Mouse (Mus musculus) forebrain, embryonic 15.5 days (tissue): ENCODE data around the gene Snx32. TPM values are rescaled to one million over a fixed set of nuclear protein-coding genes. Genes with fewer than 3 reads are reported as not detected.

ENCODE experiments used
- ATAC-seq: fragments of 200-750 bp; cut with Nextera tagmentation; replicated peaks from 2 replicates; pipeline ENCODE4 v1.8.0; 2017; ENCODE audit warnings: mild to moderate bottlenecking, moderate TSS enrichment, moderate library complexity
- H3K27ac ChIP-seq: fragments of 300-500 bp; sonication (generic); replicated peaks from 2 replicates; pipeline ENCODE4 v1.5.1; 2015; ENCODE audit warnings: mild to moderate bottlenecking, inconsistent platforms
- H3K27me3 ChIP-seq: fragments of 300-500 bp; sonication (generic); 2 replicates; pipeline ENCODE4 v1.6.1; 2015; ENCODE audit warnings: inconsistent platforms
- H3K36me3 ChIP-seq: fragments of 300-500 bp; sonication (generic); 2 replicates; pipeline ENCODE4 v1.6.1; 2015; ENCODE audit warnings: mild to moderate bottlenecking, inconsistent platforms
- H3K4me1 ChIP-seq: fragments of 300-500 bp; sonication (generic); 2 replicates; pipeline ENCODE4 v1.6.1; 2015; ENCODE audit warnings: inconsistent platforms
- H3K4me2 ChIP-seq: fragments of 300-500 bp; sonication (generic); replicated peaks from 2 replicates; pipeline ENCODE4 v1.6.1; 2015; ENCODE audit warnings: mild to moderate bottlenecking, inconsistent platforms
- H3K4me3 ChIP-seq: fragments of 300-500 bp; sonication (generic); 2 replicates; pipeline ENCODE4 v1.5.1; 2015; ENCODE audit warnings: mild to moderate bottlenecking, inconsistent platforms
- H3K9ac ChIP-seq: fragments of 300-500 bp; sonication (generic); replicated peaks from 2 replicates; pipeline ENCODE4 v1.6.1; 2015; ENCODE audit warnings: mild to moderate bottlenecking, inconsistent platforms
- H3K9me3 ChIP-seq: fragments of 300-500 bp; sonication (generic); 2 replicates; pipeline ENCODE4 v1.6.1; 2016; ENCODE audit warnings: inconsistent platforms
- WGBS: fragments of 180-500 bp; shearing (Covaris S2); methylation state at CpG from one replicate; pipeline ENCODE4 v1.1.7; 2015; ENCODE audit warnings: mixed read lengths; 5-methylcytosine and 5-hydroxymethylcytosine counted together
- polyA plus RNA-seq: library from polyadenylated mRNA; unstranded; fragments of >200 nt; fragmentation: Nextera tagmentation; extraction: Ambion mirVana; gene quantifications from 2 replicates; pipeline ENCODE4 v1.2.1, GENCODE M21; 2015

The Snx32 gene
- polyA plus RNA-seq = 71.9 and 72.8 TPM in 2 replicates

DNA sequence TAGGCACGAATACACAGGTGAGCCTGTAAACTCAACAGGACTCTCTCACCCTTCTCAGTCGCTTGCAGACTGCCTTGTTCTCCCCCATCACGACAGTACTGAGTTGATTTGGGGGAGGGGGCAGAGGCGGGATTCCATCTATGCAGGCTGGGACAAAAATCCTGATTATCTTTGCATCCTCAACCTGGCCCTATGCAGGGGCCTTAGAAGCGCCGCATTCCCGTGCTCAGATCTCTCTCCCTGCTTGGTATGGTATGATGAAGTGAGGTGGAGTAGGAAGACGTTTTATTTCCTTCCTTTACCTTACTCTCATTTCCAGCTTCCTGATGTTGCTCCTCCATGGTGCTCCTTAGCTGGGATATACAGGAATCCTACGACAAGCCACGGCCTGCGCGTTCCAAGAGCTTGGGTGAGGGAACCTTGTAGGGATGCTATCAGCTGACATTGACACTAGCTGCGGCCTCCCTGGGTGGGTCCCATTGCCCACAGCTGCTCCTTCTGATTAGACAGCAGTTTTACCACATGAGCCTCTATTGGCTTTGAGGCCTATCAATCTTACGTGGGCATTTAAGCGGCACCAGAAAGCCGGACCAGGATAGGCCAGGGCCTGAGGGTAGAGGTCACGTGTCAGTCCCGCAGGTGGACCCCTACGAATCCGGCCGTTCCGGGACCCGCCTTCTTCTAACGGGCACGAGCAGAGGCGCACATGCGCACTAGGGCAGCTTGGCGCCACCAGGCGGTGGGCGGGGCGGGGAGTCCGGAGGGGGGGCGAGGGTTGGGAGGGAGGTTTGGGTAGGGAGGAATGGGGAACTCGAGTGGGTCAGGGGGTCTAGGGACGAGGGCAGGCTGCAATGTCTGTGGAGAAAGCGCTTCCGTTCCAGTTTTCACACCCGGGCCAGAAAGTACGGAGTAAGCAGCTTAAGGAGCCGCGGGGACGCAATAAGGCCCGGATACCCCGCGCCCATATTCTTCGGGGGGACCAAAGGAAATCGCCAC, at the start of gene Snx32:
Snx32 (minus strand) TSS at position 508 of the 996 bp plus-strand sequence.
- peak within 1 kb of the TSS; percentile 59 for H3K9ac ChIP-seq
- no peaks in the 10 kb centered on the region for H3K36me3 ChIP-seq
- H3K4me3 ChIP-seq = peak within 1 kb of the TSS; percentile 58
- H3K9me3 ChIP-seq = no peaks in the 10 kb centered on the region
- 3% methylated on average over 47 of the region's 47 CpGs for WGBS
- peak; percentile 99 for ATAC-seq
- no peaks in the 10 kb centered on the region for H3K27me3 ChIP-seq
- peaks cover 27% of the 10 kb centered on the region for H3K4me1 ChIP-seq
- H3K27ac ChIP-seq = peak within 1 kb of the TSS; percentile 77
- peak within 1 kb of the TSS; percentile 71 for H3K4me2 ChIP-seq

GRCm38 (mm10) chr19:5559631-5560456, 49.5 kb upstream of the Snx32 start:
- Histone ChIP-seq H3K27me3 (peaks cover 73% of the 10 kb centered on the region), H3K4me1 (peaks cover 15% of the 10 kb centered on the region), H3K9ac (0 out of 2 replicates have a peak overlapping the region, but pooled peaks have one; percentile 22), H3K4me3 (peak overlapping the region; percentile 37), H3K27ac (no peak overlapping the region), H3K9me3 (no peaks in the 10 kb centered on the region), H3K4me2 (peak overlapping the region; percentile 60), H3K36me3 (no peaks in the 10 kb centered on the region)
- ATAC-seq = no peak
- under 1% methylated on average over 69 of the region's 69 CpGs for WGBS

GRCm38 (mm10) chr19:5559229-5559628, 48.9 kb upstream of the Snx32 start:
- H3K4me3 ChIP-seq = no peak overlapping the region
- 14% methylated on average over 8 of the region's 8 CpGs for WGBS
- H3K9me3 ChIP-seq = no peaks in the 10 kb centered on the region
- H3K4me1 ChIP-seq = peaks cover 15% of the 10 kb centered on the region
- no peaks in the 10 kb centered on the region for H3K36me3 ChIP-seq
- no peak overlapping the region for H3K4me2 ChIP-seq
- H3K27me3 ChIP-seq = peaks cover 73% of the 10 kb centered on the region
- H3K27ac ChIP-seq = no peak overlapping the region
- no peak for ATAC-seq
- no peak overlapping the region for H3K9ac ChIP-seq

- ATAC-seq = no peak
- H3K4me3 ChIP-seq = no peak overlapping the region
- WGBS = 52% methylated on average over 8 of the region's 8 CpGs
Measured at GRCm38 (mm10) chr19:5558770-5559169, 48.4 kb upstream of the Snx32 start.

DNA sequence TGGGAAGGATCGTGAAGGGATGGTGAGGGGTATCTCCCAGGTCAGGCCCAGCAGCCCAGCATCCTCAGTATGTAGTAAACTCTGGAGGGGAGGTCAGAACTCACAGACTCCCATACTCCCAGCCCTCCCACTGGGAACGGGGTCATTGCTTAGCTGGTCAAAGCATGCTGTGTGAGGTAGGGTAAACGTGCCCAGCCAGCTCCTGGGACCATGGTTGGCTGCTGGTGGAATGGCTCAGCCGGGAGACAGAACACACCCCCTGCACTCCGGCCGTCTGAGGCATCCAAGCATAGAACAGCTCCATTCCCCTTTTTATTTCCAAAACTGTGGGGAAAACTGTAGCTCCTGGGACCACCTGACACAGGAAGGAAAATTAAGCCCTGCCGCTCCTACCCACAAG, 47.8 kb upstream of the Snx32 start:
- H3K36me3 ChIP-seq = no peaks in the 10 kb centered on the region
- WGBS = 47% methylated on average over 7 of the region's 7 CpGs
- no peak for ATAC-seq
- H3K27me3 ChIP-seq = peaks cover 73% of the 10 kb centered on the region
- no peaks in the 10 kb centered on the region for H3K9me3 ChIP-seq
- no peak overlapping the region for H3K4me2 ChIP-seq
- H3K4me3 ChIP-seq = no peak overlapping the region
- no peak overlapping the region for H3K27ac ChIP-seq
- H3K4me1 ChIP-seq = peaks cover 15% of the 10 kb centered on the region
- H3K9ac ChIP-seq = no peak overlapping the region

More at GRCm38 (mm10) chr19:5558770-5559169, 48.4 kb upstream of the Snx32 start:
- H3K9ac ChIP-seq = no peak overlapping the region
- no peak overlapping the region for H3K4me2 ChIP-seq
- H3K27ac ChIP-seq = no peak overlapping the region
- no peaks in the 10 kb centered on the region for H3K9me3 ChIP-seq
- H3K4me1 ChIP-seq = peaks cover 15% of the 10 kb centered on the region
- peaks cover 73% of the 10 kb centered on the region for H3K27me3 ChIP-seq
- H3K36me3 ChIP-seq = no peaks in the 10 kb centered on the region

DNA sequence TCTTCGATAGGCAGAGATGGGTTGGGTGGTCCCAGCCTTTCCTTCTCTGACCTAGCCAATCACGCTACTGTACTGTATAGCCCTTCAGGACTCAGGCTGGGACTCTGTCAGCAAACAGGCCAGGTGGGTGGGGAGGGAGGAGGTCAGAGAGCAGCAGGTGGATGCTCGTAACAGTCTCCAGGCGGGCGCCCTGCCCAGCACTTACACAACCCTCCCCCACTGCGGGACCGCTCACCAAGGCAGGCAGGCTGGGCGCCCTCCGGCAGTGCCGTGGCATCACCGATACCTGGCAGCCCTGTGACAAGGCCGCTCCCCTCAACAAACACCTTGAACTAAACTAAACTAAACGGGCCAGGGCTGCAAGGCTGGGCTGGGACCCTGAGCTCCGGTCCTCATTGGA, 43.9 kb upstream of the Snx32 start:
- H3K4me2 ChIP-seq = no peak overlapping the region
- H3K4me3 ChIP-seq = no peak overlapping the region
- H3K27ac ChIP-seq = no peak overlapping the region
- H3K9me3 ChIP-seq = no peaks in the 10 kb centered on the region
- H3K36me3 ChIP-seq = no peaks in the 10 kb centered on the region
- H3K4me1 ChIP-seq = no peaks in the 10 kb centered on the region
- H3K27me3 ChIP-seq = peaks cover 35% of the 10 kb centered on the region
- H3K9ac ChIP-seq = no peak overlapping the region
- no peak for ATAC-seq
- WGBS = 77% methylated on average over 14 of the region's 14 CpGs

GRCm38 (mm10) chr19:5553802-5554201, 43.5 kb upstream of the Snx32 start:
- no peaks in the 10 kb centered on the region for H3K4me1 ChIP-seq
- H3K4me3 ChIP-seq = no peak overlapping the region
- H3K4me2 ChIP-seq = no peak overlapping the region
- peaks cover 31% of the 10 kb centered on the region for H3K27me3 ChIP-seq
- ATAC-seq = no peak
- no peak overlapping the region for H3K9ac ChIP-seq
- WGBS = 56% methylated on average over 8 of the region's 8 CpGs
- H3K27ac ChIP-seq = no peak overlapping the region
- no peaks in the 10 kb centered on the region for H3K36me3 ChIP-seq
- no peaks in the 10 kb centered on the region for H3K9me3 ChIP-seq

DNA sequence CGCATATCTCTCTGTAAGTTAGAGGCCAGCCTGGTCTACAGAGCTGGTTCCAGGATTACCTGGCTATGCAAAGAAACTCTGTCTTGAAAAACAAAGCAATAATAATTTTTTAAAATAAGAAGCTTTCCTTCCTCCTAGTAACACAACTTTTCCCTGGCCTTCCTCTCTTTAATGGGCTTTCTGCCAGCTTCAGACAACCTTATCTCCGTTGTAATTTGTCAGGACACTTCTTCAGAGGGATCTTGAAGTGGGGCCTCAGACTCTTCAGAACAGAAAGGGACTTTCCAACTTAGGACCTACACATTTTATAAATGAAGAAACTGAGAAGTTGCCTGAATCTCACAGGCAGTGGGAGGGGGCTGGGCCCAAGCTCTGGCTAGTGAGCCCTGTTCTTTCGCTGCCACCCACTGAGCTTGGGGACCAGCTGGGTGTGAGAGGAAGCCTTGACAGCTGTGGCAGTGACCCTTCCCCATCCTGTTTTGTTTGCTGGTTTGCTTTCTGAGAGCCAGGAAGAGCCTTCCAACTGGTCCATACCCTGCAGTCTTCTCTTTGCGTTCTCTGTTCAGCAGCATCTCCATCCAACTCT, 37.2 kb upstream of the Snx32 start:
- H3K36me3 ChIP-seq = no peaks in the 10 kb centered on the region
- no peak overlapping the region for H3K27ac ChIP-seq
- H3K9me3 ChIP-seq = no peaks in the 10 kb centered on the region
- no peak for ATAC-seq
- H3K9ac ChIP-seq = no peak overlapping the region
- no peaks in the 10 kb centered on the region for H3K27me3 ChIP-seq
- H3K4me1 ChIP-seq = no peaks in the 10 kb centered on the region
- H3K4me2 ChIP-seq = no peak overlapping the region
- no peak overlapping the region for H3K4me3 ChIP-seq
- 77% methylated on average over 4 of the region's 4 CpGs for WGBS

DNA sequence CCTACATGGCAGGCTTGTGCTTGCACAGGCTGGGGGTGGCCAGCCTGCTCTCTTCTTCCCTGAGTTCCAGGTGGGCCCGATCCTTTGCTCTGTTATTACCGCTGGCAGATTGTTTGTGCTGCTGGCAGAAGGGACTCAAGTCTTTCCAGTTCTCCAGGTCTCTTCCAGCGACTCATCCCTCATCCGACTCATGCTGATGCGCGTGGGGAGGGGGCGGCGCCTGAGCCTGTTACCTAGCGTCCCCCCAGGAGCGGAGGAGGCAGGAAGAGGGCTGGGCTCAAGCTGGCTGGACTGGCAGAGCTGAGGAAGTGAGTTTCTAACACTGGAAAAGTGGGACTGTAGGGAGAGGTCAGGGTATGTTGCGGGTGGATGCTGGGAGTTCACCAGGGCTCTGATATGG, 33.7 kb upstream of the Snx32 start:
- ATAC-seq = no peak
- H3K9ac ChIP-seq = no peak overlapping the region
- 56% methylated on average over 11 of the region's 11 CpGs for WGBS

GRCm38 (mm10) chr19:5543362-5543761, 33.0 kb upstream of the Snx32 start:
- Histone ChIP-seq H3K27ac (no peak overlapping the region), H3K4me3 (no peak overlapping the region), H3K4me1 (no peaks in the 10 kb centered on the region), H3K4me2 (no peak overlapping the region), H3K9me3 (no peaks in the 10 kb centered on the region), H3K27me3 (no peaks in the 10 kb centered on the region), H3K9ac (no peak overlapping the region), H3K36me3 (no peaks in the 10 kb centered on the region)
- 86% methylated on average over 9 of the region's 9 CpGs for WGBS
- no peak for ATAC-seq

More for the DNA sequence above, 33.7 kb upstream of the Snx32 start:
- no peaks in the 10 kb centered on the region for H3K36me3 ChIP-seq
- H3K27ac ChIP-seq = no peak overlapping the region
- no peaks in the 10 kb centered on the region for H3K4me1 ChIP-seq
- no peak overlapping the region for H3K4me2 ChIP-seq
- no peaks in the 10 kb centered on the region for H3K27me3 ChIP-seq
- no peaks in the 10 kb centered on the region for H3K9me3 ChIP-seq
- no peak overlapping the region for H3K4me3 ChIP-seq

- no peaks in the 10 kb centered on the region for H3K9me3 ChIP-seq
- no peak overlapping the region for H3K4me2 ChIP-seq
- H3K4me3 ChIP-seq = no peak overlapping the region
- H3K27me3 ChIP-seq = no peaks in the 10 kb centered on the region
- H3K4me1 ChIP-seq = no peaks in the 10 kb centered on the region
- ATAC-seq = no peak
- no peak overlapping the region for H3K9ac ChIP-seq
- no peak overlapping the region for H3K27ac ChIP-seq
- 60% methylated on average over 8 of the region's 8 CpGs for WGBS
- H3K36me3 ChIP-seq = no peaks in the 10 kb centered on the region
Measured at GRCm38 (mm10) chr19:5538786-5539185, 28.4 kb upstream of the Snx32 start.

DNA sequence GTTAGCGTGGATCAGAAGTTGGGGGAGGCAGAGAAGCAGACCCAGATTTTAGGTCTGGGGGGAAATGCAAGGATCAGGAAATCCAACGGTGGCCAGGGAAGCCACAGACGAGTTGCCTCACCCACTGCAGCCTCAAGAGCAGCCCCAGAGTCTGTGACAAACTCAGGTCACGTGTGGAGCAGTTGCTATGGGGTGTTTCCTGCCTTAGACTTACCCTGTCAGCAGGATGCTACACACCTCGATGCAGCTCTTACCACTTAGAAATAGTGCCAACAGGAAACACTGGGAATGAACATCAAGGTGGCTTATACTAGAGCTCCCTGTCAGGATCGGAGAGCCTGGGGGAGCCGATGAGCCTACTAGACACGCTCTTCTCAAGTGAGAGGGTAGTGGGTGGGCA, 22.2 kb upstream of the Snx32 start:
- peaks cover 11% of the 10 kb centered on the region for H3K4me1 ChIP-seq
- H3K36me3 ChIP-seq = no peaks in the 10 kb centered on the region
- no peak overlapping the region for H3K27ac ChIP-seq
- H3K9ac ChIP-seq = no peak overlapping the region
- H3K4me2 ChIP-seq = no peak overlapping the region
- H3K9me3 ChIP-seq = no peaks in the 10 kb centered on the region
- WGBS = 76% methylated on average over 8 of the region's 8 CpGs
- H3K27me3 ChIP-seq = no peaks in the 10 kb centered on the region
- H3K4me3 ChIP-seq = no peak overlapping the region
- ATAC-seq = no peak
